Comparison of ENCODE assay signal across 8 mouse cellular contexts in genomic region chr14:90432874-90433543, GRCm38 (mm10).
A peak's percentile ranks its signal among the peaks of the same experiment; 100 is the strongest.
DNase-seq lines count a peak whose midpoint lies in the region; ATAC-seq and TF ChIP-seq lines count a peak whose summit lies in the region.

No protein-coding gene starts in this region.

- H3K27ac ChIP-seq in embryonic facial prominence, embryonic 11.5 days (replicated peaks; ENCODE audit: low read depth, low read length), result no peak overlapping the region
- no peak overlapping the region for H3K27ac ChIP-seq in intestine, postnatal 0 days (ENCODE audit: low read depth, low read length)
- H3K27ac ChIP-seq in liver, embryonic 11.5 days (ENCODE audit: low read depth, low read length), result no peak overlapping the region

- H3K9me3 ChIP-seq in embryonic facial prominence, embryonic 11.5 days (replicated peaks; ENCODE audit: control insufficient read depth, low read length), result no peaks in the 10 kb centered on the region
- no peaks in the 10 kb centered on the region for H3K9me3 ChIP-seq in intestine, postnatal 0 days (ENCODE audit: control insufficient read depth)
- no peaks in the 10 kb centered on the region for H3K9me3 ChIP-seq in liver, embryonic 11.5 days (ENCODE audit: control insufficient read depth, low read length)

- 48% methylated on average over 7 of the region's 7 CpGs for WGBS in embryonic facial prominence, embryonic 11.5 days
- 44% methylated on average over 7 of the region's 7 CpGs for WGBS in intestine, postnatal 0 days
- 49% methylated on average over 7 of the region's 7 CpGs for WGBS in liver, embryonic 11.5 days

- DNase-seq in thymus, postnatal 4 days, result peak; percentile 43
- DNase-seq in thymus, postnatal 25 days, result no peak
- peak; percentile 54 for DNase-seq in adrenal gland, postnatal 25 days
- DNase-seq in embryonic facial prominence, embryonic 11.5 days (ENCODE audit: low spot score), result peak; percentile 86
- peak; percentile 43 for DNase-seq in liver, embryonic 11.5 days (ENCODE audit: low spot score)
- DNase-seq in right cerebral cortex, postnatal 14 days, result peak; percentile 66

- H3K36me3 ChIP-seq in embryonic facial prominence, embryonic 11.5 days (replicated peaks; ENCODE audit: control insufficient read depth, insufficient read depth, low read depth, low read length), result no peaks in the 10 kb centered on the region
- no peaks in the 10 kb centered on the region for H3K36me3 ChIP-seq in intestine, postnatal 0 days (ENCODE audit: control insufficient read depth, insufficient read depth)
- H3K36me3 ChIP-seq in liver, embryonic 11.5 days (ENCODE audit: control insufficient read depth, insufficient read depth, low read length), result no peaks in the 10 kb centered on the region

- H3K9ac ChIP-seq in embryonic facial prominence, embryonic 11.5 days (replicated peaks; ENCODE audit: low read length), result no peak overlapping the region
- H3K9ac ChIP-seq in intestine, postnatal 0 days (ENCODE audit: low read depth, low read length), result no peak overlapping the region
- H3K9ac ChIP-seq in liver, embryonic 11.5 days (ENCODE audit: low read depth, low read length), result no peak overlapping the region

- H3K4me1 ChIP-seq in embryonic facial prominence, embryonic 11.5 days (ENCODE audit: control insufficient read depth, insufficient read depth, low read length), result no peaks in the 10 kb centered on the region
- H3K4me1 ChIP-seq in intestine, postnatal 0 days (replicated peaks; ENCODE audit: control insufficient read depth, insufficient read depth, low read length), result no peaks in the 10 kb centered on the region
- no peaks in the 10 kb centered on the region for H3K4me1 ChIP-seq in liver, embryonic 11.5 days (replicated peaks; ENCODE audit: control insufficient read depth, insufficient read depth, low read length)

- H3K4me3 ChIP-seq in embryonic facial prominence, embryonic 11.5 days (ENCODE audit: low read depth, low read length), result no peak overlapping the region
- no peak overlapping the region for H3K4me3 ChIP-seq in intestine, postnatal 0 days (ENCODE audit: low read depth, low read length)
- no peak overlapping the region for H3K4me3 ChIP-seq in liver, embryonic 11.5 days (ENCODE audit: low read depth, low read length)

- no peak for ATAC-seq in embryonic facial prominence, embryonic 11.5 days (replicated peaks; ENCODE audit: insufficient number of reproducible peaks, low FRiP score, low TSS enrichment, low read depth)
- ATAC-seq in intestine, postnatal 0 days, result no peak
- ATAC-seq in liver, embryonic 11.5 days (replicated peaks; ENCODE audit: low FRiP score), result no peak
- no peak for ATAC-seq in granulocyte monocyte progenitor cell, adult 5-6 weeks (replicated peaks; ENCODE audit: poor library complexity, severe bottlenecking)

- peak; percentile 78 for TF ChIP-seq CTCF in intestine, postnatal 0 days (IDR thresholded peaks at IDR 0.05; ENCODE audit: low read depth)

- H3K4me2 ChIP-seq in embryonic facial prominence, embryonic 11.5 days (ENCODE audit: low read depth, low read length), result no peak overlapping the region
- H3K4me2 ChIP-seq in intestine, postnatal 0 days (replicated peaks; ENCODE audit: low read depth), result no peak overlapping the region
- no peak overlapping the region for H3K4me2 ChIP-seq in liver, embryonic 11.5 days

- no peaks in the 10 kb centered on the region for H3K27me3 ChIP-seq in embryonic facial prominence, embryonic 11.5 days (ENCODE audit: control insufficient read depth, insufficient read depth, low read length)
- no peaks in the 10 kb centered on the region for H3K27me3 ChIP-seq in intestine, postnatal 0 days (replicated peaks; ENCODE audit: control insufficient read depth, insufficient read depth, low read length)
- no peaks in the 10 kb centered on the region for H3K27me3 ChIP-seq in liver, embryonic 11.5 days (replicated peaks; ENCODE audit: control insufficient read depth, insufficient read depth, low read length)
